Mouse (Mus musculus): ENCODE measurements at regions not wholly inside any gene's neighbourhood (a gene's known extent, or its start where the extent isn't known, plus 50 kb on each side); places are given as distances from the start of the nearest gene placed in this dataset.

- TF ChIP-seq GATA1 (IDR thresholded peaks at IDR 0.05; ENCODE audit: borderline replicate concordance, low read length), result no peak
- TF ChIP-seq FLI1 (IDR thresholded peaks at IDR 0.05; ENCODE audit: low read length), result no peak
Observed at GRCm38 (mm10) chr12:58717908-58718307, 293.9 kb downstream of the Sec23a start.
